Mouse (Mus musculus): ENCODE results near the gene Gabrp. TPM values are rescaled to one million over a fixed set of nuclear protein-coding genes. Genes with fewer than 3 reads are reported as not detected.

Gene Gabrp
- polyA plus RNA-seq, 1 experiment = 1.6 TPM

DNA sequence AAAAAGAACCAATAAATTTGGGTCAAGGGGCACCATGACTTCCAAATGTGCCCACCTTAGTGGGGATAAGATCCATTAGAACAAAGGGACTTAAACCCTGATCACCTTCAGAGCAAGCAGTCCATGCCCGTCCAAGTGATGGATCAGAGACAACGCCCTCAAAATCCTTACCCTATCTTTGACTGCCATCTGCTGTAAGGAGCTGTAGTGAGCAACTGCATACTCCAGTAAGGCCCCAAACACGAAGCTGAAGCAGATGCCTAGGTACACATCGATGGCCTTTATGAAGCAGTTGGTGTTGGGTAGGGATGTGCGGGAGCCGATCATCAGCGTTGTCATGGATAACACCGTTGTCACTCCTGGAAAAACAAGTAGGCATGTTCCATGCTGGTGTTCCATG, 24.6 kb downstream of the Gabrp start:
- Histone ChIP-seq H3K36me3 (ENCODE audit: control insufficient read depth, insufficient read depth, low read length) (no peaks in the 10 kb centered on the region), H3K27ac (ENCODE audit: control insufficient read depth, insufficient read depth, low read length) (no peak overlapping the region), H3K27me3 (ENCODE audit: control insufficient read depth, insufficient read depth, low read length) (no peaks in the 10 kb centered on the region), H3K4me3 (ENCODE audit: control insufficient read depth, insufficient read depth, low read length) (no peak overlapping the region), H3K4me1 (replicated peaks; ENCODE audit: control insufficient read depth, insufficient read depth, low read length) (no peaks in the 10 kb centered on the region)
- DNase-seq = no peak
- TF ChIP-seq POLR2A (IDR thresholded peaks at IDR 0.05; ENCODE audit: control insufficient read depth, extremely low read depth, insufficient read depth, low read length, poor library complexity) = no peak
- no peak for TF ChIP-seq CTCF (IDR thresholded peaks at IDR 0.05; ENCODE audit: borderline replicate concordance, control insufficient read depth, extremely low read depth, insufficient read depth, low read length, poor library complexity)
- WGBS = 81% methylated on average over 8 of the region's 8 CpGs

DNA sequence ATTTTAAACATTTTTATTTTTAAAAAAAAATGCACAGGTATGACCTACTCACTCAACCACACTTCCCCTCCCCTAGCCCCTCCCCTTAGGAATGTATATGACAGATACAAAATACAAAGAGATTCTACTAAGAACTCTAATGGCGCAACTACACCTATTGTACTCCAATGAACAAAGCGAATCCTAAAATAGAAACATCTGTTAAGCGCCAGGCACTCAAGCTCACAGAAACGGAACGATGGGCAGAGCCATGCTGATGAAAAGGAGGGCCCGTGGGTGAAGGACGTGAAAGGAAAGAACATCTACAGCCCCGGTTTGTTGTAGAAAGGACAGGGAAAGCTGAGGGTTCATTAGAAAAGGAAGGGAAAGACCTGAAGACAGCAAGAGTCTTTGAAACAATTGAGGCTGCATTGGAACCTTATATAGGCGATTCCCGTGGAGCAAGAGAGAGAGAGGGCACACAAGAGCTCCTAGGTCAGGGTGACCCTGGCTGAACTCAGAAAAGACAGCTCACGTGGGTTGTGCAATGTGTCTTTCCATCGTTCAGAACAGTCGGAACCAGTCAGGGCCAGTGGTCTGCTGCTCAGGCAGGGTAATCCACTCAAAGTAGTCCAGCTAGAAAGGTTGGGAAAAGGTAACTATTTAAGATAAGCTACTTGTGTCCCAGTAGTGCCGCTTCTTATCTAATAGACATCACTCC, 27.7 kb downstream of the Gabrp start:
- Histone ChIP-seq H3K4me3 (ENCODE audit: control insufficient read depth, insufficient read depth, low read length) (no peak overlapping the region), H3K27ac (ENCODE audit: control insufficient read depth, insufficient read depth, low read length) (no peak overlapping the region), H3K27me3 (ENCODE audit: control insufficient read depth, insufficient read depth, low read length) (no peaks in the 10 kb centered on the region), H3K4me1 (replicated peaks; ENCODE audit: control insufficient read depth, insufficient read depth, low read length) (no peaks in the 10 kb centered on the region), H3K36me3 (ENCODE audit: control insufficient read depth, insufficient read depth, low read length) (no peaks in the 10 kb centered on the region)
- no peak for TF ChIP-seq CTCF (IDR thresholded peaks at IDR 0.05; ENCODE audit: borderline replicate concordance, control insufficient read depth, extremely low read depth, insufficient read depth, low read length, poor library complexity)
- no peak for TF ChIP-seq POLR2A (IDR thresholded peaks at IDR 0.05; ENCODE audit: control insufficient read depth, extremely low read depth, insufficient read depth, low read length, poor library complexity)
- no peak for DNase-seq
- 93% methylated on average over 14 of the region's 14 CpGs for WGBS

DNA sequence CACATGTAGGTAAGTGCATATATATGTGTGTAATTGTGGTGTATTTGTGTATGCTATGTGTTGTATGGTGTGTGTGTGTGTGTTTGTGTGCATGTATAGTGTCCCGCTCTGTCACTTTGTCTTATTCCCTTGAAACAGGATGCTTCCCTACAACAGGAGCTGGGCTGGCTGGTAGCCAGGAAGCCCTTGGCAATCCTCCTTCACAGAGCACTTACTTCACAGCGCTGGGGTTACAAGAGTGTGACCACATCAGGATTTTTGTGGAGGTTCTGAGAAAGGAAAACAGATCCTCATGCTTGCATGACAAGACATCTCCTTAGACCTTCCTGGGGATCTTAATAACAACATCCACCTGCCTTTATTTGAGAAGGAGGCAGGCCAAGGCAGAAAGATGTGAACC, 31.4 kb downstream of the Gabrp start:
- H3K4me1 ChIP-seq (replicated peaks; ENCODE audit: control insufficient read depth, insufficient read depth, low read length) = no peaks in the 10 kb centered on the region
- 88% methylated on average over 2 of the region's 2 CpGs for WGBS
- no peak overlapping the region for H3K4me3 ChIP-seq (ENCODE audit: control insufficient read depth, insufficient read depth, low read length)
- H3K36me3 ChIP-seq (ENCODE audit: control insufficient read depth, insufficient read depth, low read length) = no peaks in the 10 kb centered on the region
- DNase-seq = no peak
- H3K27me3 ChIP-seq (ENCODE audit: control insufficient read depth, insufficient read depth, low read length) = no peaks in the 10 kb centered on the region
- no peak overlapping the region for H3K27ac ChIP-seq (ENCODE audit: control insufficient read depth, insufficient read depth, low read length)
- no peak for TF ChIP-seq POLR2A (IDR thresholded peaks at IDR 0.05; ENCODE audit: control insufficient read depth, extremely low read depth, insufficient read depth, low read length, poor library complexity)

DNA sequence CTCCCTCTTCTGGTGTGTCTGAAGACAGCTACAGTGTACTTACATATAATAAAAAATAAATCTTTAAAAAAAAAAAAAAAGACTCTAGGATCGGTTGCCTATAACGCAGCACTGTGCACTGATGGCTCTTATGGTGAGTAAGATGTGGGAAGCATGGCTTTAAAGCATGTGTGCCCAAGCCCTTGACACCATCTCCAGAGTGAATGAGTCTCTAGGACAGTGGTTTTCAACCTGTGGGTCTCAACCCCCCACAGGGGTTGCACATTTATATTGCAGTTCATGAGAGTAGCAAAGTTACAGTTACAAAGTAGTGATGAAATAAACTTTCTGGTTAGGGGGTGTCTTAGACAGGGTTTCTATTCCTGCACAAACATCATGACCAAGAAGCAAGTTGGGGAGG, 33.8 kb downstream of the Gabrp start:
- Histone ChIP-seq H3K27me3 (ENCODE audit: control insufficient read depth, insufficient read depth, low read length) (no peaks in the 10 kb centered on the region), H3K4me1 (replicated peaks; ENCODE audit: control insufficient read depth, insufficient read depth, low read length) (no peaks in the 10 kb centered on the region), H3K36me3 (ENCODE audit: control insufficient read depth, insufficient read depth, low read length) (no peaks in the 10 kb centered on the region), H3K4me3 (ENCODE audit: control insufficient read depth, insufficient read depth, low read length) (no peak overlapping the region), H3K27ac (ENCODE audit: control insufficient read depth, insufficient read depth, low read length) (no peak overlapping the region)
- WGBS = 97% methylated on average over 2 of the region's 2 CpGs
- DNase-seq = no peak
- TF ChIP-seq CTCF (IDR thresholded peaks at IDR 0.05; ENCODE audit: borderline replicate concordance, control insufficient read depth, extremely low read depth, insufficient read depth, low read length, poor library complexity) (no peak), POLR2A (IDR thresholded peaks at IDR 0.05; ENCODE audit: control insufficient read depth, extremely low read depth, insufficient read depth, low read length, poor library complexity) (no peak)

DNA sequence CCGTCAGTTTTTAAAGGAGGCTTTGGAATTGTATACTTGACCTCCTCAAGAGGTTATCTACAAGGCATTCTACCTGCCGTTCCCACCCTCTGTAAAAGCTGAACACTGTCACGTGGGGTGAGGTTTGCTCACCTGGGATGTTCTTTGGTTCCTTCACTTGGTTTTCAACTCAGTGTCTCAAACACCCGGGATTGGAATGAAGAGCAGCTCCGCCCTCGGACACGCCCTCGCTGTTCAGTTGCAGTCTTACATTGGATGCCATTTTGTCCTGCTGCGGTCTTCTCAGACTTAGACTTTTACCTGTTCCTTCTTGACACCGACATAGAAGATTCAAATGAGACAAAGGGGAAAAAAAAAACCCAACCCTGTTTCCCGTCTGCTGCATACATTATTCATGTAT, 34.6 kb downstream of the Gabrp start:
- Histone ChIP-seq H3K27ac (ENCODE audit: control insufficient read depth, insufficient read depth, low read length) (no peak overlapping the region), H3K36me3 (ENCODE audit: control insufficient read depth, insufficient read depth, low read length) (no peaks in the 10 kb centered on the region), H3K4me3 (ENCODE audit: control insufficient read depth, insufficient read depth, low read length) (no peak overlapping the region), H3K27me3 (ENCODE audit: control insufficient read depth, insufficient read depth, low read length) (no peaks in the 10 kb centered on the region), H3K4me1 (replicated peaks; ENCODE audit: control insufficient read depth, insufficient read depth, low read length) (no peaks in the 10 kb centered on the region)
- no peak for DNase-seq
- WGBS = 73% methylated on average over 11 of the region's 11 CpGs
- TF ChIP-seq CTCF (IDR thresholded peaks at IDR 0.05; ENCODE audit: borderline replicate concordance, control insufficient read depth, extremely low read depth, insufficient read depth, low read length, poor library complexity) = no peak
- TF ChIP-seq POLR2A (IDR thresholded peaks at IDR 0.05; ENCODE audit: control insufficient read depth, extremely low read depth, insufficient read depth, low read length, poor library complexity) = no peak

DNA sequence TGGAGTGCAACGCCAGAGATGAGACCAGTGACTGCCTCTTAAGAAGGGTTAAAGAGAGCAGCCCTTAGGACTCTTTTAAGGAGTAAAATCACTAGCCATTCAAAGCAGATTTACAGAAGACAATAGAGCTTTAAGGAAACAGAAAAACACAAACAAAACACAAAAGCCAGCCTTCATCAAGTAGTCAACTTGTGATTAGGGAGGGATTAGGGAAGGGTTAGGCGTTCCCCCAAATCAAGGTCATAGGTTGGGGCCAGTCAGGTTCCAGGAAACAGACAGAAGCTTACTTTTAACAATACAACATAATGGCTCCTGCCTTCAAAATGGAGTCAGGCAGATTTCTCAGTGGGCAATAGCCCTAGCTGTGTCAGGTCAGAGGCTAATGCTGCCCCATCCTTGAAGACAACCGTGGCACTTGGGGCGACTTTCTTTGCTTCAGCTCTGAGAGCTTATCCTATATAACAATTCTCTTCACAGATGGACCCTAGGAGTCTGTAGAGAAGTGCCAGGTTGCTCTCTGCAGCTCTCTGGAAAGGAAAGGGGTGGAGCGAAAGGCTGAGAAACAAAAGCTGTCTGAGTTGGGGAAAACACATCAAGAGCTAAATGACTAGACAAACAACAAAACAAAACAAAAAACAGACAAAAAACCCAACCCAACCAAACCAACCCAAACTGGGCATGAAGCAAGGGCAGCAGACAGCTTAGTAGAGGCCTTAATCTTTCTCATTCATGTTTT, 41.2 kb downstream of the Gabrp start:
- DNase-seq = no peak
- Histone ChIP-seq H3K27ac (ENCODE audit: control insufficient read depth, insufficient read depth, low read length) (no peak overlapping the region), H3K4me1 (replicated peaks; ENCODE audit: control insufficient read depth, insufficient read depth, low read length) (no peaks in the 10 kb centered on the region), H3K4me3 (ENCODE audit: control insufficient read depth, insufficient read depth, low read length) (no peak overlapping the region), H3K36me3 (ENCODE audit: control insufficient read depth, insufficient read depth, low read length) (no peaks in the 10 kb centered on the region), H3K27me3 (ENCODE audit: control insufficient read depth, insufficient read depth, low read length) (no peaks in the 10 kb centered on the region)
- 94% methylated on average over 5 of the region's 5 CpGs for WGBS
- no peak for TF ChIP-seq POLR2A (IDR thresholded peaks at IDR 0.05; ENCODE audit: control insufficient read depth, extremely low read depth, insufficient read depth, low read length, poor library complexity)
